Mouse (Mus musculus): Measurements from ENCODE around the gene Gm960.
"Not testable (repeated sequence)": the region's sequence is repeated elsewhere in the genome, so short reads cannot be mapped to it uniquely, and the experiment has no call there.

The Gm960 gene

GRCm38 (mm10) chr19:4588430-4588829 lies 110.0 kb downstream of the Gm960 start:
- no peak for DNase-seq (ENCODE audit: low spot score)

- DNase-seq (ENCODE audit: low spot score), result peak; percentile 55
Observed at GRCm38 (mm10) chr19:4587426-4587825, 111.0 kb downstream of the Gm960 start.

DNA sequence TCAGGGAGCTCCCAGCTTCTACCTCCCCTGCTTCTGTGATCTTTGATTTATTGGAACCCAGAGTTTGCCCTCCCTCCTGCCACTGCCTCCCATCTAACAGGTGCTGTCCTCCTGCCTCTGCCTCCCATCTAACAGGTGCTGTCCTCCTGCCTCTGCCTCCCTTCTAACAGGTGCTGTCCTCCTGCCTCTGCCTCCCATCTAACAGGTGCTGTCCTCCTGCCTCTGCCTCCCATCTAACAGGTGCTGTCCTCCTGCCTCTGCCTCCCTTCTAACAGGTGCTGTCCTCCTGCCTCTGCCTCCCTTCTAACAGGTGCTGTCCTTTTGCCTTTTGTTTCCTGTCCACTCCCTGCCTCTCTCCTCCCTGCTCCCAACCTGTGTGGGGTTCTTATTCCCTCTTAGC lies 111.7 kb downstream of the Gm960 start:
- not testable (repeated sequence) for DNase-seq (ENCODE audit: low spot score)

- no peak for DNase-seq (ENCODE audit: low spot score)
Observed at GRCm38 (mm10) chr19:4583856-4584255, 114.6 kb downstream of the Gm960 start.

DNA sequence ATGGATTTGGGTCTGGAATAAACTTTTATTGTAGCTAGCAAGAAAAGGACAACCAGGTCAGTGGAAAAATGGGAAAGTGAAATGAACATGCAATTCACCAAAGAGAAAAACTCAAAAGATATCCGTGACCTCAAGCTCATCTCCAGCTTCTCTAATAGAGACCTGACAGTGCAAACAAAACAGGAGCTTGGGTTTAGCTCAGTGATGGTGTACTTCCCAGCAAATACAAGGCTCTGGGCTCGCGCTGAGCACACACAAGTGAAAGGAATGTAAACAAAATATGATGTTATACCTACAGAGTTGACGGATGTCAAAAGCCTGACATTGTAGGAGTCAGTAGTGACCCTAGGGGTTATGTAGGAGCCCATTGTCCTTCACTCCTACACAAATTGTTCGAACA lies 119.2 kb downstream of the Gm960 start:
- DNase-seq (ENCODE audit: low spot score), result no peak

- DNase-seq (ENCODE audit: low spot score), result no peak
Observed at GRCm38 (mm10) chr19:4578799-4579198, 119.7 kb downstream of the Gm960 start.

All from left cerebral cortex, adult 11 months (tissue).